Mouse (Mus musculus): ENCODE measurements around the gene Cdc42se2.

DNA sequence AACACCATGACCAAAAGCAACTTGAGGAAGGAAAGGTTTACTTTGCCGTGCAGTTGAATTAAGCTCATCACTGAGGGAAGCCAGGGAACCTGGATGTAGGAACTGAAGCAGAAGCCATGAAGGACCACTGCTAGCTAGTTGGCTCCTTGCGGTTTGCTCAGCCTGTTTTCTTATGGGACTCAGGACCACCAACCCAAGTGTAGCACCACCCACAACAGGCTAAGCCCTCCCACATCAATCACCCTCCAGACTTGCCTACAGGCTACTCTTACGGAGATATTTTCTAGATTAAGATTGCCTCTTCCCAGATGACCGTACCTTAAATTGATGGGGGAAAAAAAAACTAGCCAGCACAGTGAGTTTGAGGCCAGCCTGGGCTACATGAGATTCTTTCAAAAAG is 24.8 kb upstream of the Cdc42se2 start:
- TF ChIP-seq GATA1 (IDR thresholded peaks at IDR 0.05; ENCODE audit: borderline replicate concordance, low read length): no peak
- no peak for TF ChIP-seq FLI1 (IDR thresholded peaks at IDR 0.05; ENCODE audit: low read length)
